Mouse (Mus musculus): ENCODE data around the gene Efhd2.

The Efhd2 gene

DNA sequence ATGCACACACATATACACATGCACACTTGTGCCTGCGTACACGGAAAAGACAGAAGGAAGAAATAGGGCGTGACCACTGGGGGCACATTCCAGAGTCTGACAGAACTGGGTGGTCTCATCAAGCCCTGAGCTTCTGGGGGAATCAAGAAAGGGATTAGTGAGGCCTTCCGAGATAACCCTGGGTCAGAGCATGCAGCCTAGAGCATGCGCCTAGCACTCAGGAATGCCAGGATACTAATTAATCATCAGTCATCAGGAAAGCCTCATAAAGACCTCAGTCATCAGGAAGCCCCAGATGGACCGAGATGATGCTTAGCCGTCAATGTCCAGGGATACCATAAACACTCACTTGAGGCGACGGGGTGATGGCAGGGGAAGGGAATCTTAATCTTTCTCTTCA is 5.2 kb upstream of the Efhd2 start:
- DNase-seq (ENCODE audit: low spot score) = no peak

DNA sequence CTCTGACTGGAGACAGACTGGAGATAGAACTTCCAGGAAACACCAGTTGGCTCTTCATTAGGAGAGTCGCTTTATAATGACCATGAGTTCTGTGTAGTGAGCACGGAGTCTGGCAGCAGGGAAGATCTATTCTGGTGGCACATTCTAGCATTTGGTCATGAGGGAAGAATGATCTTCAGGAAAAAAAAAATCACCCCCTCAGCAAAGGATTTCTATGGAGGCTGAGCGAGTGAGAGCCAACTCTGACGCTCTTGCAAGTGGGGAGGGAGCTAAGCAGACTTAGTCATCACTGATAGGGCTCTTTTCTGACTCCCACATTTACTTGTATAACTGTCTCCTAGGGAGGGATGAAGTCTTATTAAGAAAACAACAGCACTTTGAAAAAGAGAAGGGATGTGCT is 4.4 kb upstream of the Efhd2 start:
- no peak for DNase-seq (ENCODE audit: low spot score)

DNA sequence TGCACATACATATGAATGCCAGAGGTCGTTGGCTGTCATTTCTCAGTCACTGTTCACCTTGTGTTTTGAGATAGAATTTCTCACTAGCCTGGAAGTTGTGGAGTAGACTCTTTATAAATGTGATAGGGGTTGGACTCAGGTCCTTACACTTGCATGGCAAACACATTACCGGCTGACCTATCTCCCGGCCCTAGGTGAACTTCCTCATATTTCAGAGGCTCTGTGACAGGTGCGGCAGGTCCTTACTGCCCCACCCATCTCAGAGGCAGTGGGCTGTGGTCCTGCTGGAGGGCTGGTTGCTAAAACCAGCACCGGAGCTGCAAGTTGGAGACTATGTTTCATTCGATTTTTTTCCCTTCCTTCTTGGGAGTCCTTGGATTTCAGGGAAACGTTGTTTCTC is 3.9 kb upstream of the Efhd2 start:
- DNase-seq (ENCODE audit: low spot score) = no peak

DNA sequence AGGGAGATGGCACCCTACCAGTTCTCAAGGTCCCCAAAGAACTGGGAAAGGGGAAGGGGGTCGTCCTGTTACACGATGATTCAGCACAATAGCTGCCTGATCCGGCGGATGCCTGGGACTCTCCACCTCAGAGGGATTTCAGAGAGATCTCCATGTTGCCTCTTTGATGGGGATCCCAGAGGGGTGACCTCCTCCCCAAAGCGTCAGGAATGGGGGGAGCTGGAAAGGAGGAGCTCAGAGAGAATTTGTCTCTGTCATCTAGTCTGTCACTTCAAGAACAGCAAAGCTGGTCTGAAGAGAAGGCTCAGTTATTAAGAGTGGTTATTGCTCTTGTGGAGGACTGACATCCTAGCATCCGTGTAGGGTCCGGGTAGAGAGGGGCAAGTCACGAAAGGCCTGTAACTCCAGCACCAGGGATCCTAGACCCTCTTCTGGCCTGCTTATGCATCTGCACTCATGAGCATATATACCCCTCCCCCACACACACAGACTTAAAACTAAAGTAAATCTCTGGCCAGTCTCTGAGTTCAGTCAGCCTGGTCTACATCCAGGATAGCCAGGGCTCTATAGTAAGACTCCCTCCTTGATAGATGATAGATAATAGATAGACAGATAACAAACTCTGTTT is 875 bp upstream of the Efhd2 start:
- no peak for DNase-seq (ENCODE audit: low spot score)

DNA sequence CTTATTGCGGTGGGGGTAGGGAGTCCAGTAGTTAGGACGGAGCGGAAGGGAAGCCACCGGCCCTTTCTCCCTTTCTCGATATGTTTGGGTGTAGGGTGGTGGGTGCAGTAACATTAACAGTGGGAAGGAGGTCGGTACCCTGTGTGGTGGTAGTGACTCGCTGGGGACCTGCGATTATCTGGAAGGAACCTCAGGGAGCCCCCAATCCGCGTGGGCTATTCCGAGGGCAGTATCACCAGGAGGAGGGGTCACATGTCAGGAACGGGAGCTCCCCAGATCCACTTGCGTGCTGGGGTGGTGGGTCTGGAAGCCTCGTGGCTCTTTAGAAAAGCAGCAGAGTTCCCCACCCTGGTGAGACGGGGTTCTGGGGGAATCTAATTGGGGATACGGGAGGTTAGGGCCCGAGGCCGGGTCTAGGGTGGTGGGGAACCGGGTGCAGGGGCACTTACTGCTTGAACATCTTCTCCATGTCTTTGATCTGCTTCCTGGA is 564 bp downstream of the Efhd2 start:
- DNase-seq (ENCODE audit: low spot score) = no peak

DNA sequence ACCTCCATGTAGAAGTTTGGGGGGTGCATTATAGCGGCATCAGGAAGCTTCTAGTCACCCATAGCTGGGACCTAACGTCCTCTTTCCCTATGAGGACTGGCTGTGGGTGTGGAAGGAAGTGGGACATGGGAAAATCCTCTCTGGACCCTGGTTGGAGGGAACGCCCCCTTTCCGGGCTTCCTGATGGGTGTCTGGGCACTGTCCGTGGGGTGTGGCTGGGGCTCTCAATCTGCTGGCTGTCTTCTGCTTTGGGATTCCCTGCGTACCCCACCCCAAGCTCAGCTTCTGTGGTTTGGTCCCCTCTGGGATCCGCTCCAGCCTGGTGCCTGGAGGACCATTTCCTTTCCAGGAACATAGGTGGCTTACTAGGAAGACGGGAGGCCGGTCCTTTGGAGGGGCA is 1.7 kb downstream of the Efhd2 start:
- DNase-seq (ENCODE audit: low spot score) = no peak

DNA sequence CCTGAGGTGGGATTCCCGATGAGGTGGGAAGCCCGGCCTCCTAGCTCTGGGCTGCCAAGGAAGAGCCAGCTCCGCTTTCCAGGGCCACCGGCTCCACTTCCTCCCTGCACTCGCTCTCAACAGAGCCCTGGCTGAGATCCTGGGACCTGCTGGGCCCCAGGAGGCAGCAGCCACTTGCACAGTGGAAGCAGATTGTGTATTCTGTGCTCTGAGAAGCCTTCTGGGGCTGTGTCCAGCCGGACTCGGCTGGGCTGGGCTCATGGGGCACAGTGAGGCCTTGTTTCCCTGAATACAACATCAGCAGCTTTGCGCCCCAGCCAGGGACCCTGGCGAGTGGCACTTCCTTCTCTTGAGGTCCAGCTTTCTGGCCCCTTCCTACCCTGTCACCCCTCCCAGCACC is 2.8 kb downstream of the Efhd2 start:
- DNase-seq (ENCODE audit: low spot score) = no peak

- DNase-seq (ENCODE audit: low spot score) = no peak
Observed at GRCm38 (mm10) chr4:141871333-141871725, 3.4 kb downstream of the Efhd2 start.

GRCm38 (mm10) chr4:141870666-141871332 is 3.9 kb downstream of the Efhd2 start:
- no peak for DNase-seq (ENCODE audit: low spot score)

- DNase-seq (ENCODE audit: low spot score) = no peak
Observed at GRCm38 (mm10) chr4:141869436-141870215, 5.1 kb downstream of the Efhd2 start.

- DNase-seq (ENCODE audit: low spot score) = no peak
Observed at GRCm38 (mm10) chr4:141868051-141868450, 6.7 kb downstream of the Efhd2 start.

GRCm38 (mm10) chr4:141867498-141867897 is 7.2 kb downstream of the Efhd2 start:
- DNase-seq (ENCODE audit: low spot score) = no peak

DNA sequence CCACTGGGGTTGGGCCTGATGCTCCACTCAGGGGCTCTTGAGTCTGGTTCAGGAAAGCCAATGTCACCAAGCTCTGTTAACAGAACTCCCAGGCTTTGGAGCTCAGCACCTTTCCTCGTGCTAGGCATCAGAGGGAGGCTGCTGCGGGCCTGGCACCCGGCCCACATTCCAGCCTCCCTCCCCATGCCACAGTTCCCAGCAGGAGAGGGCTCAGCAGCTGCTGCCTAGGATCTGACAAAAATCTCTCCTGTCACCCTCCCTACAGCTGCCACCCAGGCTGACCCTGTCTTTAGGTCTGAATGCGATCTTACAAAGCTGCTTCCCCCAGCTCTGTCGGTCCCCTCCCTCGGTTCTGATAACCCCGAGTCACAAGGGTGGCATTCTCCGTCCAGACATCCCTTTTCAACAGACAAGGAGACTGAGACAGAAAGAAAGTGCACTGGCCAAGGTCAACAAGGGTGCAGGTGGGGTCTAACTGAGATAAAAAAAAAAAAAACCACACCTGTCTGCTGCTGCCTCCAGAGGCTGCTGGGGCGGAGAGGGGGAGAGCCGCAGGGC is 7.7 kb downstream of the Efhd2 start:
- no peak for DNase-seq (ENCODE audit: low spot score)

DNA sequence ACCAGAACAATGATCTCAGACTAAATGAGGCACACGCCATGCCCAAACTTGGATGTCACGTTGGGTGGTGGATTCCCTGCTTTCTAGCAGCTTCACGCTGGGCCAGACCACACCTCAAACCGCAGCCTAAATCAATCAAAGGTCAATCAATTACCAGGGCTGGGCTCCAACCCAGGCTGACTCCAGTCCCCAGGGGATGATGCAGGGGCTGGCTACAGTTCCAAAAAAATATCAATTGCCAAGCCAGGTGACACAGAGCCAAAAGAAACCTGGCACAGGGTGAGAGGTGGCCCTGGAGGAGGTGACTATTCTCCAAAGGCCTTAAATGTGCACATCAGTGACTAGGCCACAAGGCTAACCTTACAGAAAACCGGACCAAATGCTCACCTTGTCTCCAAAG is 9.1 kb downstream of the Efhd2 start:
- no peak for DNase-seq (ENCODE audit: low spot score)

DNA sequence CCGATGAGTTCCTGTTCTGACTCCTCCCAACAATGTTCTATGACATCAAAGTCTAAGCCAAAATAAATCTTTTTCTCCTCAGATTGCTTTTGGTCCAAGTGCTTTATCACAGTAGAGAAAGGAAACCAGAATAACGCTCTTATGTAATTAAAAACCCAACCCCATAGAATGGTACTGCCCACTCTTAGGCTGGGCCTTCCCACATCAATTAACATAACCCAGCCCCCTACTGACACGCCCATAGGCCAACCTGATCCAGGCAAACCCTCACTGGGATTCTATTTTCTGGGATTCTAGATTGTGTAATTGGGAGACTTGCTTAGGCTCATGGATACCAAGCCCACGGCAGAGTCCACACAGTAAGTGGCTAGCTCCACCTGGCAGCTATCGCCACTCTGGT is 9.7 kb downstream of the Efhd2 start:
- DNase-seq (ENCODE audit: low spot score) = no peak

GRCm38 (mm10) chr4:141864506-141864905 is 10.2 kb downstream of the Efhd2 start:
- DNase-seq (ENCODE audit: low spot score) = no peak

DNA sequence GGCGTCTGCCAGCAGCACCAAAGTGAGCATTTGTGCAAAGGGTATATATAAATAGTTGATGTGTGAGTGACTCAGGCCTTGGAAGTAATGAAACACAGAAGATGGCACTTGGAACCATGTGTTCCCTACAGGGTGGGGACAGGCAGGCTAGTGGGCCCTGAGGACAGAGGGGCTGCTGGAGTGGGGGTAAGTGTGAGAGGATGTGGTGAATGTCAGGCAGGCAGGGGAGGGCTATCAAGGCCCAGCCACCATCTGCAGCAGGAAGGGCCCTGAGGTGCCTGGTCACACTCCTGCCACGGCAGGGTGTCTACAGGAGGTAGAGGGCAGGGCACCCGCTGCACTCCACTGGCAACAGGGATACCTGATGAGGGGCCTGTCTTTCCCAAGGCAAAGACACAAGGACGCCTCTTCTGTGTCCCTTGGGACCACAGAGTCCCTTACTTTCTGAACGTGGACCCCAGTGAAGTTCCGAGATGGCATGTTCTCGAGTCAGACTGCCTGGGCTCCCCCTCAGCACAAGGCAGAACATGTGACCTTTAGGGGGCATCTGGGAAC is 10.9 kb downstream of the Efhd2 start:
- no peak for DNase-seq (ENCODE audit: low spot score)

DNA sequence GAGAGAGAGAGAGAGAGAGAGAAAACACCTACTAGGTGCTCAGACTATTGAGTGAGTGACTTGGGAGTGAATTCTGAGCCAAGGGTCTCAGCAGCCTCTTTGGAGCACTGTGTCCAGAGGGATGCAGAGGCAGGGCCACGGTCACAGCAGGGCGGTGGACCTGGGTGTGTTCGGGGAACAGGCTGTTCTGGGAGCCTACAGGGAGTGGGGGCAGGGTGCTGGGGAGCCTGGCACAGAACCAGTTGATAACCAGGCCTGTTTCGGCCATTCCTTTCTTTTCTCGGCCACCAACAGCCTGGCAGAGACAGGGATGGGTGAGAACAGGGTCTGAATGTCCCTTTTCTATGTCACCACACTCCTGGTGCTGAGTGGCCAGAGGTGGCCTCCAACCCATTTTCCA is 11.9 kb downstream of the Efhd2 start:
- no peak for DNase-seq (ENCODE audit: low spot score)

DNA sequence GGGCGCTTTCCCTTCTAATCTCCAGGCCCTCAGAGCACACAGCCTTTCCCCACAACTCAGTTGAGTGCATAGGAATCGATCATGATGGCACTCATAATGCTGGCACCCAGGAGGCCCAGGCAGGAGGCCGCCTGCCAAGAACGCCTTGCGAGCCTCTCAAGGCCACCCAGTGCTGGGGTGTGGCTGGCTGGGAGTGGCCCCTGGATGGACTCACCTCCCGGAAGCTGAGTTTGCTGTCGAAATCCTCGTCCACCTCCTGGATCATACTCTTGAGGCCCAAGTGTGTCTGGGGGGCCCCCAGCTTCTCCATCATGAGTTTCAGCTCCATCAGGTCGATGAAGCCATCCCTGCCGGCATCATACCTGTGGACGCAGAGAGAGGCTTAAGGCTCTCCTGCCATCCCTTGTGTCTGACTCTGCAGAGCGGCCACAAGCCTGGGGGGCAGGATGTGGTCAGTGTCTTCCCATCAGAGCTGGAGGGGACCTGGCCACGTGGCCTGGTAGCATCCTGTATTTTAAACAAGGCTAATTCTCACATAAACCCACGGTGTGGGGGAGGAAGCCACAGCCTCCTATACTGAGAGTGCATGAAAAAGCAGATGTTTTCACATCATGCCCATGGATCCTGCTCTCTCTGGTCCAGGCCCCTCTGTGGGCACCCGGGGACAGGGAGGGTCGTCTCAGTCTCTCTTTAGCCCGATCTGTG is 13.0 kb downstream of the Efhd2 start:
- DNase-seq (ENCODE audit: low spot score) = no peak

DNA sequence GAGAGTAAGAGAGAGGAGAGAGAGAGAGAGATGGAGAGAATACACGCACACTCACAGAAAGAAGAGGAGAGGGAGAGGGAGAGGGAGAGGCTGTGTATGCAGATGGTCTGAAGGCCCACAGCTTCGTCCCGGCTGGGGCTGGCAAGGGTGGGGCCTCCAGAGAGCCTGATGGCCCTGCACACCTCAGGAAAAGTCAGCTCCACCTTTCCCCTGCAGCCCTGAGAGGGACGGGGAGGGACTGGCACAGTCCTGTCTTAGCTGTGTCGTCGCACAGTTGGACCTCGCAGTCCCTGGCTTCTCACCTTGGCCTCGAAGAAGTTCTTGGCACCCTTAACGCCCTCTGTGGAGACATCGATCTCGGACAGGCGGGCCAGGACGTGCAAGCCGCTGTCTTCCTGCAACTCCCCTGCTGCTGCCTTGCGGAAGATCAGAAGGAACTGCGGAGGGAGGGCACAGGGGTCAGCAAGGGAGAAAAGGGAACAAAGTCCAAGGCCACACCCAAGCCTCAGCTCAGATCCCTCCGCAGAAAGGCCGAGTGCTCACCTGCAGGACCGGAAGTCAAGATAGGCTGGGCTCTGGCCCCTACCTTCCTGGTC is 14.4 kb downstream of the Efhd2 start:
- DNase-seq (ENCODE audit: low spot score) = no peak

- no peak for DNase-seq (ENCODE audit: low spot score)
Observed at GRCm38 (mm10) chr4:141859351-141859750, 15.4 kb downstream of the Efhd2 start.

DNA sequence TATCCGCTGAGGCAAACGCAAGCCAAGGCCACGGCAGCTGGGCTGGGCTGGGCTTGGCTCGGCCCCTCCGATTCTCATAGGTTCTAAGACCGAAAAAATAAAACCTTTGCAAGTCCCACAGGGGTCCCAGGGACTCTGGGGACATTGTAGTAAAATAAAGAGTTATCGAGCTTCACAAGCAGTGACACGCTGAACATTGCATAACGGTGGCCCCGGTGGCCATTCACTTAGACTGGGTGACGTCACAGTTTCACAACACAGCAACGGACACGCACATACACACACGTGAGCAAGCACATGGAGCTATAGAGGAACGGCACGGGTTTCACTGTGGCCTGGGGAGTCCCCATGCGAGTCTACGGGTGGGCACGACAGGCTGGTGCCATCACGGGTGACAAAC is 16.2 kb downstream of the Efhd2 start:
- DNase-seq (ENCODE audit: low spot score) = no peak
